Mouse (Mus musculus) layer of hippocampus, postnatal 36 days (tissue): ENCODE data around the gene Dalrd3. TPM values are rescaled to one million over a fixed set of nuclear protein-coding genes. Genes with fewer than 3 reads are reported as not detected.

ENCODE experiments used
- microRNA-seq, 2 experiments: library from miRNA; unstranded; fragments of <30 nt; microRNA quantifications; one replicate each; pipeline ENCODE4 v1.2.0; 2021
- total RNA-seq, 2 experiments: library from RNA; stranded (reverse); gene quantifications; 2 replicates each; pipeline ENCODE4 v1.2.3; 2021

Dalrd3 gene
- total RNA-seq, 2 experiments from 2014 or later: 98.7 to 109 TPM

Small RNA genes within 50 kb of the gene (microRNA-seq; reads per million reads assigned to microRNA genes)
- gene Gm24083 (0 reads per million in 2 experiments), gene Mir191 (0 reads per million in 2 experiments), gene Mir425 (873 to 1,086 reads per million in 2 experiments)

Other genes with a start within 250 kb of the Dalrd3 start
- 10 to 100 TPM; 61.2 to 62.8 TPM for gene Gpx1, start 231.0 kb upstream of the Dalrd3 start, total RNA-seq
- gene Usp4, start 222.0 kb upstream of the Dalrd3 start, total RNA-seq: 100 to 1,000 TPM; 107 to 110 TPM
- 1 to 10 TPM; 2.6 to 2.9 TPM for gene 1700102P08Rik, start 177.1 kb upstream of the Dalrd3 start, total RNA-seq
- under 1 TPM in 1 of 2 experiments, not detected in 1; 0.18 TPM for gene Ccdc36, start 141.4 kb upstream of the Dalrd3 start, total RNA-seq
- gene BC048562, start 133.4 kb upstream of the Dalrd3 start, total RNA-seq: not detected
- 10 to 100 TPM; 32.0 to 37.2 TPM for gene Ccdc71, start 109.4 kb upstream of the Dalrd3 start, total RNA-seq
- gene Klhdc8b, start 108.3 kb upstream of the Dalrd3 start, total RNA-seq: 10 to 100 TPM; 16.6 to 18.1 TPM
- gene Lamb2, start 90.2 kb upstream of the Dalrd3 start, total RNA-seq: 10 to 100 TPM; 25.1 to 34.4 TPM
- gene Usp19, start 79.3 kb upstream of the Dalrd3 start, total RNA-seq: 100 to 1,000 TPM; 140 to 165 TPM
- gene Qars, start 62.2 kb upstream of the Dalrd3 start, total RNA-seq: 10 to 100 TPM; 72.1 to 88.7 TPM
- 100 to 1,000 TPM; 139 to 141 TPM for gene Qrich1, start 53.1 kb upstream of the Dalrd3 start, total RNA-seq
- 10 to 100 TPM; 63.4 to 68.4 TPM for gene Impdh2, start 9.6 kb upstream of the Dalrd3 start, total RNA-seq
- 10 to 100 TPM; 52.6 to 66.3 TPM for gene Ndufaf3, start 2.5 kb upstream of the Dalrd3 start, total RNA-seq
- 100 to 1,000 TPM; 106 to 107 TPM for gene Wdr6, start 8.9 kb downstream of the Dalrd3 start, total RNA-seq
- 10 to 100 TPM; 93.1 to 93.2 TPM for gene P4htm, start 27.8 kb downstream of the Dalrd3 start, total RNA-seq
- gene Arih2, start 79.5 kb downstream of the Dalrd3 start, total RNA-seq: 10 to 100 TPM; 50.7 to 54.2 TPM
- gene Slc25a20, start 92.2 kb downstream of the Dalrd3 start, total RNA-seq: 10 to 100 TPM; 15.7 to 17.5 TPM
- gene Prkar2a, start 119.4 kb downstream of the Dalrd3 start, total RNA-seq: 10 to 100 TPM; 41.4 to 48.1 TPM
- gene Ip6k2, start 213.9 kb downstream of the Dalrd3 start, total RNA-seq: 100 to 1,000 TPM; 233 to 259 TPM
- 10 to 100 TPM; 70.3 TPM for gene Nckipsd, start 238.5 kb downstream of the Dalrd3 start, total RNA-seq